Mouse (Mus musculus) embryo, embryonic 11 days (tissue): ENCODE measurements around the gene Fam50b.

Source experiments
- DNase-seq: peaks from one replicate; pipeline ENCODE4 v3.0.0-alpha.2; 2015

Gene Fam50b

DNA sequence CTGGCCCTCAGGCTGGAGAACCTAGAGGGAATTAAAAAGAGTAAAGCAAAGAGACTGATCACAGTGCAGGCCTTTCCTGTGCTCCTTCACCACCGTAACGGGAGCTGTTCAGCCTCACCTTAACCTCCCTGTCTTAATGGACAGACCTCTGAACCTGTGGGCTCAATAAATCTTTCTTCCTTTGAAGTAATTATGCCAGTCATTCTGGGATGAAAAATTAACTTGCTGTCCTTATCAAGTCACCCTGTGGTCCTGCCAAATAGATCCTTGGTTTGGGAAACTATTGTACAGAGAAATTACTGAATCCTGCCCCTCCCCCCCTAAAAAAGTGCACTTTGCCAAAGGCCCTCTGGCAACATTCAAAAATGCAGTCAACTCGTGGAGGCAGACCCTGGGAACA is 4.4 kb downstream of the Fam50b start:
- DNase-seq, result no peak

DNA sequence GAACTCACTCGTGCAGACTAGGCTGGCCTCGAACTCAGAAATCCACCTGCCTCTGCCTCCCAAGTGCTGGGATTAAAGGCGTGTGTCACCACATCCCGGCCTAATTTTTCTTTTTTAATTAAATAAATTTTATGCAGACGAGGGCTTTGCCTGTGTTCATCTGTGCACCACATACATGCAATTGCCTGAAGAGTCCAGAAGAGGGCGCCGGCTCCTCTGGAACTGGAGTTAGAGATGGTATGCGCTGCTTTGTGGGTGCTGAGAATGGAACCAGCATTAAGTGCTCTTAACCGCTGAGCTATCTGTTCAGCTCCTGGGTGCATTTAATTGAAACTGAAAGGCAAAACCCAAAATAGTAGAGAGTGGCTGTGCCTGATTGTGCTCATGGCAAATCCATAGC is 6.6 kb downstream of the Fam50b start:
- DNase-seq, result no peak

DNA sequence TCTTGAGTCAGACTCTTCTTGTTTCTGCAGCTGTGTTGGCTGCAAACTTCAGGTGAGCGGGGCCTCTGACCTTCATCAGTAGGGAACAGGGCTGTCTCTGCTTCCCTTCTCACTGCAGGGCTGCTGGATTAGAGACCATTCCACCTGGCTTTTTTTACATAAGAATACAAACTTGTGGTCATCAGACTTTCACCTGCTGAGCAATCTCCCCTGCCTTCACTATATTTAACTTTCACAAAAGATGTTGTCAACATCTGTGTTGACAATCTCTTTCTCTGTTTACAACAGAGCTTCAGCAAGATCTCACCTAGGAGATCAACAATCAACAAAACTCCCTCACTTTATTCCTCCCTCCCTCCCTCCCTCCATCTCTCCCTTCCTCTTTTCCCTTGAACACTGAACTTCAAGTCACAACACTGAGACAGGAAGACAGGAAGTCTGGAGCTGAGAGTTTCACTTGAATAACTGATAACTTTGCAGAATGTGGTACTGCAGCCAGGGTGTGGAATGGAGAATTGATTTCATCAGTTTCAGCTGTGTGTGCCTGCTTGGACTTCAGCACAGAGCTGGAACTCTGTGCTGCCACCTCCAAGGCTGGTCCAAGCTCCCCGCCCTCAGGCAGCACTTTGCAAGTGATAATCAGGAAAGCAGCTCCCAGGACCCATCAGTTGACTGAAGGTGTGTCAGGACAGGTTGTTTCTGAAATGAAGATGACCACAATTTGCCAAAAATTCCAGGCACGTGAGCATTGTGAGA is 7.3 kb downstream of the Fam50b start:
- no peak for DNase-seq

DNA sequence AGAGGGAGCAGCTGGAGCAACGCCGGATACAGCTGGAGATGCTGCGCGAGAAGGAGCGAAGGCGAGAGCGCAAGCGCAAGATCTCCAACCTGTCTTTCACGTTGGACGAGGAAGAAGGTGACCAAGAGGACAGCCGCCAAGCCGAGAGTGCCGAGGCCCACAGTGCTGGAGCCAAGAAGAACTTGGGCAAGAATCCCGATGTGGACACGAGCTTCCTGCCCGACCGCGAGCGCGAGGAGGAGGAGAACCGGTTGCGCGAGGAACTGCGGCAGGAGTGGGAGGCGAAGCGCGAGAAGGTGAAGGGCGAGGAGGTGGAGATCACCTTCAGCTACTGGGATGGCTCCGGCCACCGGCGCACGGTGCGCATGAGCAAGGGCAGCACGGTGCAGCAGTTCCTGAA is 12.2 kb downstream of the Fam50b start:
- DNase-seq, result no peak

DNA sequence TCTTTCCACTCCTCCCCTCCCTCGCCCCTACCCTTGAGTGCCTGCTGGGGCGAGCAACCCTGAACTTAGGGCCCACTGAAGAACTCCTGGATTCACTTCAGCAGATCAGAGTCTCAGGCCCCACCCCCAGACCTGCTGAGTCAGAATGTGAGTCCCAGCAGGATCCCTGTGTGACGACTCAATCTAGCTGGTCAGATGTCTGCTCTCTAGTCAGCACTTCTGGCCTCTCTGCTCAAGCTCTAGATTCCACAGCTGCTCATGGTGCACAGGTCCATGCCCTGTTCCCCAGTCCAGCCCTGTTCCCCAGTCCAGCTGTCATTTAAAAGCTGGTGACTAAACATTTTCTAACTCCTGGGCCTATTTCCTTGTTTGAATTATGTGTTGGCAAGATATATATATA is 13.9 kb downstream of the Fam50b start:
- DNase-seq, result no peak

DNA sequence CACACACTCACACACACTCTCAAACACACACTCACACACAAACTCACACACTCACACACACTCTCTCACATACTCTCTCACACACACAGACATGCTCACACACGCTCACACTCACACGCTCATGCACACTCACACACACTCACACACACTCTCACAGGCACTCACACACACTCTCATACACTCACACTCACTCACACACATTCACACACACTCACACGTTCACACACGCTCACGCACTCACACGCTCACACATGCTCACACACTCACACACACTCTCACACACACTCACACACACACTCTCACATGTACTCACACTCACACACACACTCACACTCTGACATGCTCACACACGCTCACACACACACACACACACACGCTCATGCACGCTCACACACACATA is 24.6 kb downstream of the Fam50b start:
- no peak for DNase-seq

DNA sequence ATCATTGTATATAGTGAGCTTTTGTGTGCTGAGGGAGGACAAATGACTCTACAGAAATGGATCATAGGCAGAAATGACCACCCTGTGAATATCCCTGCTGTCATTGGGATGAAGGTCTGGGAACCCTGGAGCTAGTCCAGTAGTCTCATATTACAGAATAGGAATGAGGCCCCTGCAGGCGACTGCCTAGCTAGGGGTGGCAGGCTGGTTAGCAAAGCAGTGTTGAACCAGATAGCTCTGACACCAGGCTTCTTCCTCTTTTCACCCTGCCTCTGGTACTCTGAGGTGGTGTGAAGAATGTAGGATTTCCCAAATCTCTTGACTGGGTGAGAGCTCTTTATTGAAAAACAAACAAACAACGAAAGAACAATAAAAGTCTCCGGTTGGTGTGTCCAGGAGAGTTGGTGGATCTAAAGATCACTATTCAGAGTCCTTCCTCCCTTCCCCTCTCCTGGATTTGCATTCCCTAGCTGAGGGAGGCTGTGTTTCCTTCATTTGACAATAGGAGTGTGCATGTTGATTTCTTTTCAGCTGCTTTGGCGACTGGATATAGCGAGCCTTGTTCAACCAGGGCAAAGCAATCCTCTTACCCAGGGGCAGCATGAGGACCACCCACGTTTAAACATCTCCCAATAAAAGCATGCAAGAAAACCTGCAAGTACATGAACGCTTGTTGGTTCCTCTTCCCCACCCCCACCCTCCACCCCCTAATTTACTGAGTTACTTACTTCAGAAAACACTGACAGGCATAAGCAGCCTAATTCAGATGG is 26.1 kb downstream of the Fam50b start:
- DNase-seq, result peak; percentile 47

DNA sequence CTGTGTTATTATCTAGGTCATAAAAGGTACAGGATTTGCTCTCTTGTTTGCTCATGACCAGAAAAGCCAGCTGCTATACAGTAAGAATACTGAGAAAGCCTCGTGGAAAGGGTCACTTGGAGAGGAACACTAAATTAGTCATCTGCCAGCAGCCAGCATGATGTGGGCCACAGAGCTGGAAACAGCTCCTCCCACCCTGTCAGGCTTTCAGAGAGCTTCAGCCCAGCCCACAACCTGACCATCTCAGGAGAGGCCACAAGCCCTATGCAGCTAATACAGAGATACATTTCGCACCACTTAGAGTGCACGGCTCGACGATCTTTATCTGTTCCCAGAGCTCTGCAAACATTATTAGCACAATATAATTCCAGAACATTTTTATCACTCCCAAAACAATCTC is 27.5 kb downstream of the Fam50b start:
- DNase-seq, result no peak

DNA sequence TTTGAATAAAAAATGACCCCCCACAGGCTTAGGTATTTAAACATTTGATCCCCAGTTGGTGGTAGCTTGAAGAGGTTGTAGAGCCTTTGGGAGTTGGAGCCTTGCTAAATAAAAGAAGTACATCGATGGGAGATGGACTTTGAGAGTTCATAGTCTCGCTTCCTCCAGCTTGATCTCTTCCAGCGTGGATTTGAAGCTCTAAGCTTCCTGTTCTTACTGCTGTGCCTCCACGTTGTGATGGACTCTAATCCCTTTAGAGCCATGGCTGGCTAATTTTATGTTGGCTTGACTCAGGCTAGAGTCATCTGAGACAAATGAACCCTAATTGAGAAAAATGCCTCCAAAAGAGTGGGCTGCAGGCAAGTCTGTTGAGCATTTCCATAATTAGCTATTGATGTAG is 28.2 kb downstream of the Fam50b start:
- DNase-seq, result no peak

DNA sequence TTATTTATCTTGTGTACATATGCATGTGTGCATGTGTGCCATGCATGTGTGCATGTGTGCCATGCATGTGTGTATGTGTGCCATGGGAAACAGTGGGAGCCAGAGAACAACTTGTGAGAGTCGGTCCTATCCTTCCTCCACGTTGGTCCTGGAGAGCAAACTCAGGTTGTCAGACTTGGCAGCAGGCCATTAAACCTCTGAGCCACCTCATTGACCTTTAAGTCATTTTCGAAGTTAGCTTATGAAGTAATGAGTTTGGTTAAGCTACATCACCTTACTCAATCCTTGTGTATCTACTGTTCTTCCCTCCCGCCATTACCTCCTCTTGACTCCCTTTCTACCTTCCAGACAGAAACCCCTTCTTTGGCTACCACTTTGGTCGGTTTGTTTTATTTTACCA is 30.6 kb downstream of the Fam50b start:
- DNase-seq, result no peak

DNA sequence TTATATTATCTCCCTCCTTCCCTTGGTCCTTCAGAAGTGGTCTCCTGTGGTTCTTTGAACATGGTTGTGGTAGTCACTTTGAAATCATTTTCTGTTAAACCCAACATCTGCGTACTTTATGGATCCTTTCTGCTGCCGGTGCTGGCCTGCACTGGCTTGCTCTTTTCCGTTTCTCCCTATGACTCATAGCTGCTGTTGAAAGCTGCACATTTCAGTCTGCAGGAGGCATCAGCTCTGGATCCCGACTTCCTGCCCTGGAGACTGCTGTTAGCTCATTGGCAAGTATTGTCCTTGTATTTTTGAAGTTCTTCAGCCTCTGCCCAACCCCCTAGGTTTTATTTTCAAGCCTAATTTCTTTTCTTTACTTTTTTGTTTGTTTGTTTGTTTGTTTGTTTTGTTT is 31.9 kb downstream of the Fam50b start:
- no peak for DNase-seq

DNA sequence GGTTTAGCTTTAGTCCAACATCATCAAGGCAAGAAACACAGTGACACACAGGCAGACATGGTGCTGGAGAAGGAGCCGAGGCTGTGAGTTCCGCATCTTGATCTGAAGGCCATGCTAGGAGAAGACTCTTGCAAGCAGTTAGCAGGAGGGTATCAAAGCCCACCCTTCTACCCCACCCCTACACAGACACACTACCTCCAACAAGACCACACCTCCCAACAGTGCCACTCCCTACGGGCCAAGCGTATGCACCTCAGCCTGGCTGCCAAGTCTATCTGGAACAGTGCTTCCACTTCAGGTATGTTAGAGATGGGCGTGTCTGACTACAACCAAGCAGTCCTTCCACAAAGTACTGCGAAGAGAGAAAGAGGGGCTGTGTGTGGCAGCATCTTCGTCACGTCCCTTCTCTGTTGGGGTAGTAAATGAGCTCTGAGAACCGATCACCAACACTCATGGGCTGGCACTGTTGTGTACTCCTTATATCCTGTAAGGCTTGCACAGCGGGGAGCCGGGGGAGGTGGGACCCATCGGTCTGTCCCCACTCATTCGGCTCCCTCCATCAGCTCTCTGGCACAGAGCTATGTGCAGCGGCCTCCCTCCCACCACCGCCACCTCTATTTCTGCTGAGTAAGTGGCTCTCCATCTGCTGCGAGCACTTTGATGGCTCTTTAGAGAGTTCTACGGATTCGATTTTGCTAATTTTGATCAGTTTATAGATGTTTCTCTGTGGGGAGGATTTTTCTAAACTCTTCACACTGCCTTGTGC is 33.1 kb downstream of the Fam50b start:
- DNase-seq, result no peak

DNA sequence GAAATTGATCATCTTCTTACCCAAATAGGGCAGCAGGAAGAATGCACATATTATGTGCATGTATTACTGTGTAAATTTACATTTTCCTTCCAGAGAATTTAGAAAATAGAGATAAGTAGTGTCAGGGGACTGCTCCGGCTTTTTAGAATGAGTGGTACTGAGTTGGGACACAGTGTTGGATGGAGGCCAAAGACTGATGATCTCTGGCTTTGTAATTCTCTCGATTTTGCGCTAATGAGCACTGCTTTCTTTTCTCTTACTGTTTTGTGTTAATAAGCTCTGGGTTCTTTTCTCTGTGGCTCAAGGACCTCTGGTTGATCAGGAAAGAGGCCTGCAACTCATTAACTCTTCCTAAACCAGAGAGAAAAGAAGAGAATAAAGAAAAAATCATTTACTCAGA is 42.1 kb downstream of the Fam50b start:
- no peak for DNase-seq

DNA sequence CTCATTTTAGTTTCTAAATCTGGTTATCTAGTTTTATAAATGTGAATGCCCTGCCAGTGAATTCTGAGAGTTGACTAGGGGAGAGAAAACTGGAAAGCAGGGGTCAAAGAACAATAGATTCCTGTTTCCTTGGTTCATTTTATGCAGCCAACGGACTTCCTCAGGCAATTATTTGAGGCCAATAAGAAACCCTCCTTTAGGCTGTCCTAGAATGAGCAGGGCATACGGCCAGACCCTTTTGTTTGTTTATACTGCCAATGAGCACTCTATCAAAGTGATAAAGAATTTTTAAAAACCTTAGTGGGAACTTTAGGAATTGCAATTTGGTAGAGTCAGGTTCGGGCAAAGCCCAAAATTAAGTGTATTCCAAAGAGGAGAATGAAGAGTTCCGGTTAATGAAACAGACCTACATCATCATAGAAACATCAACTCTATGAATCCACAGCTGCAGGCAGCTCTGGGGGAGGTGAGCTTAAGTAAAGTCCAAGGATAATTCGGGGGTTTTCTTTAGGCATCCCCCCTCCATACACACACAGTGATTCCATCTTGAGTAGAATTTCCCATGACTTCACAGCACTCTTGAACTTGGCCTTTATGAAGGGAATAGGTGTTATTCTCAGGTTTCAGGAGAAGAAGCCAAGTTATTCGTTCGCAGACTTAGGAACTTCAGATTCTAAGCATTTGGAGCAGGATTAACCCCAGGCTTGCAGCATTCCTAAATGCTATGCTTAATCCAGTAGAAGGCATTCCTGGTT is 46.4 kb downstream of the Fam50b start:
- DNase-seq, result no peak

DNA sequence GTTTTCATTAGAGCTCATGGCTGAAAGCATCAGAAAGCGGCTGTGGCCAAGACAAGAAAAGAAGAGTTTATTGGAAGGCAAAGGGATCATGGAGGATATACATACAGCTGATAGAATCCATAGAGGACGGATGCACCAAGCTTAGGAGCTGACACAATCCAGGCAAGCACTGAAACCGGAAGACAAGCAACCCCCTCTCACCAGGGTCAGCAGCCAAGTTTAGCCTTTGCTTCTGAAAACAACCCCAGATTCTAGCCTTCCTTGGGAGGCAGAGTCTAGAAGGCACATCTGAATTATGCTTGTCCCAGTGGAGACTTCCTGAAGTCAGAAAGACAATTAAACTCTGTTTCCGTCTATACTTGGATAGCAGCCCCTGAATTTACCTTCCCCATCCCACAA is 47.0 kb downstream of the Fam50b start:
- DNase-seq, result no peak

DNA sequence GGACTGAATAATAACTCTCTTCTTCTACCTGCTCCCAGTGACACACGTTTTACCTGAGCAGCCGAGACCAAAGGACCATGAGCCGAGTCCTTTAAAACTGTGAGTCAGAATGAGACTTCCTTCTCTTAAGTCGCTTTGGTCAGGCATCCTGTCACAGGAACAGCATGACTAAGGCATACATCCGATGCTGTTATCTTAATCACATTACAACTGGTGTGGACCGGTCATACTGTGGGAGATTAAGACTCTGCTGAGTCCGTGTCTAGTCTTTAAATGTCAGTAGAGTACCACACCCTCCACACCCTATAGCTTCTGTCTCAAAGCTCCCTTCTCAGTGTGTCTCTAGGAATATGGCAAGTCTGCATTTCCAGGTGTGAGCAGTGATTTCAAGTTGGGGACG is 50.2 kb downstream of the Fam50b start:
- DNase-seq, result no peak

DNA sequence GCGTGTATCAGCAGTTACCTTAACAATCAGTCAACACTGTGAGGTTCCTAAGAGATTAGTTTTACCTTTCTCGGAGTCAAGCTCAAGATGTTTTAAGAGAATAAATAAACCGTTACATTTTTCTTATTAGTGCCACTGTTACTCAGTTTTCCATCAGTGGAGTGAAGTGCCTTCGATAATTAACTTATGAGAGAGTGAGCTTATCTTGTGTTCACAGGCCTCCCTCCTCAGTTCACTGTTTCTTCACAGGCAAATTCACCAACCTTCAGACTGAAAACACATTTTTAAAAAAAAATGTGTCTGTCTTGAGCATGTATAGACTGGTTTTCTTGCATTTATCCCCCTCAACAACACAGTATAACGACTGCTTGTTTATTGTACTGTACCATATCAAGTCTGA is 52.0 kb downstream of the Fam50b start:
- no peak for DNase-seq

DNA sequence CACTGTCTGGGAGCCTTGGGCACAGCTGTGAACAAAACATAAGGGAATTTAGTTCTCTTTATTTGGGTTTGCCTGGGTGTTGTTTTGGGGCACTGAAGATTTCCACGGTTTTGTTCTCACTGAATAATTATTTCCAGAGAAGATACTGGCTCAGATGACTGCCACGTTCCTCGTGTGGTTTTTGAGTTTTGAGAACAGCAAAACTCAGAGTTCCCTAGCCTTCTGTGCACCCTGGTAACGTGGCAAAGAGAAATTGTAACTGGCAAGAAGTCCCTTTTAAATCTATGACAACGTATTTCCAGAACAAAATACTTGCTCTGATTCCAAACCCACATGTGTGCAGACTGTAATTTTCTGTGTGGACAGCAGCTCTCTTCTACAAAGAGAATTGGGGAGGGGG is 52.9 kb downstream of the Fam50b start:
- DNase-seq, result no peak

DNA sequence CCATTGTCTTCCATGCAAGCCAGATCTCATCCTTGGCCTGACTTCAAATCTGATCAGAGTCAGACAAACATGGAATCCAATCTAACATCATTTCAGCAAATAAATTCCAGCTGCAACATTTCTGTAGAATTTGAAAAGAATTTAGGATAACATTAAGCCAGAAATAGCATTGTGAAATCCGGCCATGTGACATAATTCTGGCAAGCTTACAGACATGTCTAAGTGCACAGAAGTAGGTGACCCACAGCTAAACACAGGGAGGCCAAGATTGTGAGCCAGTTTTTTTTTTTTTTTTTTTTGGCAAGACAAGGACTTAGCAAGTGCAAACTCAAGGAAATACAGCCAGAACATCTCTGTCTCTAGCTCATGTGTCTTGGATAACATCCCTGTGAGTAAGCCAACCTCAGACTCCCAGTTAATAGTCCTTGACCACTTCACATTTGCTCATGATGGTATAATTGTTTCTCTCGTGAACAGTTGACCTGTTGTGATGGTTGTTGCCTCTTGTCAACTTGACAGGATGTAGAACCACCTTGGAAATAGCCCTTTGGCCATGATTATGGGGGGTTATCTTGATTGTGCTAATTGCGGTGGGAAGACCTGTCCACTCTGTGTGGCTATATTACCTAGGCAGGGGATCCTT is 54.6 kb downstream of the Fam50b start:
- DNase-seq, result no peak

DNA sequence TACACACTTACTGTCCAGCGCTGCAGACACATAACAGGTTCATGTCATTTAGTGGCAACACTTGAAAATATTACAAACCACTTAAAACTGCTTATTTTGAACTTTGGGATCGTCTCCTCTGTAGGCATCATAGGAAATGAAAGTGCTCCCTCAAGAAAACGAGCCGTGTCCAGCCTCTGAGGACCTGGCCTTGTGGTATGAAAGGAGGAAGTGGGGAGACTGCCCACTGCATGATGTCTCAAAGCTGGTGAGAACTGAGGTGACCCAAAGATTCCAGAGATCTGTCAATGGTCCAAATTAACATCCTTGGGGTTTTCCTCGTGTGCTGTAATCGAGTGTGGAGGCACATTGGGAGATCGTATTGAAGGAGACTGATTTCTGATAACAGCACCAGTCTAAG is 58.4 kb downstream of the Fam50b start:
- no peak for DNase-seq

DNA sequence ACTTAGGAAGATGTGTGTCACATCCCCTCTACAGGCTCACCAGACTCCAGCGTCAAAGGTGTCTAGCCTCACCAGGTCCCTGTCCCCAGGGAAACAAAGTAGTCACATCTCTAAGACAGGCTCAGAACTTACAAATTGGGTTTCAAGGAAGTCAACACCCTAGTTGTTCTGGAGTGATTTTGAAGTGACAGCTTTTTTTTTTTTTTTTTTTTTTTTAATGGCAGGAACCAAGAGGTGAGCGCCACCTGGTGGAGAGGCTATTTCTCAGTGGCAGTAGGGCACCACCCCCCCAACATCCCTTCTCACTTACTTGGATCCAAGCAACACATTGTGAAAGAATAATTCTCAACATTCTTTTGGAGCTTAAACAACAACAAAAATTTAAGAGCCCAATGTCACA is 59.2 kb downstream of the Fam50b start:
- DNase-seq, result peak; percentile 60

DNA sequence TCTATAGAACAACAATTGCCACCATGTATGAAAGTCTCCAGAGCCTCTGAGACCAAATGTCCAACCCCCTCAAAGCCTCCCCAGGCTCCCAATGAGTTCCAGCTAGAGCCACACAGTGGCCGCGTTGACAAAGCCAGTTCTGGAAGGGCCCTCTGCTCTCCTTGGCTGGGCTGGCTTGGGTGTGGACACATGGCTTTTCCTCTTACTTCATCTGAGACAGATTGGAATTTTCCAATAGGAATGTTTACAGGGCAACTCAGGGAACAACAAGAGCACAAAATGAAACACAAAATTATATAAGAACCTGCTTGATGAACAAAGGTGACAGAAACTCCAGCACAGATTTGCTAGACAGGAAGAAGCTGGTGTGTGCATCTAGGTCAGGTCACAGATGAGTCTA is 59.8 kb downstream of the Fam50b start:
- no peak for DNase-seq
